Mouse (Mus musculus) fibroblast of lung, adult 2 months (primary cell): Measurements from ENCODE around the gene Gsap.
A peak's percentile ranks its signal among the peaks of the same experiment; 100 is the strongest.
"Not testable (repeated sequence)": the region's sequence is repeated elsewhere in the genome, so short reads cannot be mapped to it uniquely, and the experiment has no call there.

Experiments
- DNase-seq: peaks from one replicate; pipeline ENCODE4 v3.0.0-alpha.2; 2011; ENCODE audit warnings: low read depth

The Gsap gene

GRCm38 (mm10) chr5:21260746-21261145 lies 74.7 kb downstream of the Gsap start:
- DNase-seq = no peak

DNA sequence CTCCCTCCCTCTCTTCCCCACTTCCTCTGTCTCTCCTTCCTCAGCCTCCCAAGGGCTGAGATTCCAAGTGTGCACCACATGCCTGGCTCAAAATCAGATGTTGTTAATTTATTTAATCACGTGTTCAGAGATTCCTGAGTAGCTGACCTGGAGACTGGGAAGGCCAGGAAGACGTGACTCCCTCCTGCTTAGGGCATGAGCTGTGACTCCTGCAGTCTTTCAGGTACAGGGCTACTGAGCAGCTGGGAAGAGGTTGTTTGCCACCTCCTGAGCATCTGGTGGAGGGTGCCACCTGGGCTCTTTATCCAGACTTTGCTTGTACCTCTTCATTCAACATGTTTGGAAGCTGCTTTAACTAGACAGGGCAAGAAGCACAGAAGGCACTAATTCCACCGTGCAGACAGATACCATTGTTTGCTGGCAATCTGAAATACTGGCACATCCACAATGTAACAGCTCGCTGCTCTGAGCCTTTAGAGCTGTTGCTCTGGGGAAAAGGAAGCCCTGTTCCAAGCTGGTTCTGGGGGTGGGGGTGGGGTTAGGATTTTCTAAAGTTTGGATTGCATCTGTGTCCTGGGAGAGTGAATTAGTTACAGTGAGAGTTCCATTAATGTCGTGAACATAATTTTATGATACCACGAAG lies 75.3 kb downstream of the Gsap start:
- no peak for DNase-seq

DNA sequence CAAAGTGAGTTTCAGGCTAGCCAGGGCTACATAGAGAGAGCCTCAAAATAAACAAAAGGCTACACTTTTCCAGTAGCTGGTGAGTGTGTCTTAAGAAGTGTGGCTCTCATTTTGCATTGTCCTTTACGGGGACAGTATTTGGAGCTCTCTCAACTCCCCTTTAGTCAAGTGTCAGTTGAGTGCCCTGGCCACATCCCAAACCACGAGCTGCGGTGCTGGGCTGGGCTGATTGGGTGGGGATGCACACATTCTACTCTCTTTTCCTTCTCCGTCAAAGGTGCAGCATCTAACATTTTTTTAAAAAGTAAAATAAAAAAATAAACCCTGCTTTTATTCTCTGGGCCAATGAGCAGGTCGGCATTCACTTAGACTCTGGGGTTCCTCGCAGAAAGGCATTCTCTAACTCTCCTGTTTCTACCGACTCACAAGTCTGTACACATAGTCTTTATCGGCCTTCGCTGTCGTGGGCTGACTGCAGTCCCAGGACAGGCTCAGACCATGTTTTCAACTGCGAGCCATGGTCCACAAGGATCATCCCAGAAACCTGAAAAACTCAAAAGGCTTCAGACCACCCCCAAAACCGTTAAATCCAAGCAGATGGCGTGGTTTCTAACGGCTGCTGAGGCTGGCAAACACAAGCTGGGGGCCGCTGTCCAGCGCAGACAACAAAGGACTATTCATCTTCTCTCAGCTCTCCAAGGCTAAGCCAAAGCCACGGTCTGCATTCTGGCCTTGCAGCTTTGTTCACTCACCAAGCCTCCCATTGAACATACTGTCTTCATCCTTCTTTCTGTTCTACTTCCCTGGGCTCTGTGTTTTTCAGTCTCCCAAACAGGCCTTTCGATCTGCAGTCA lies 77.4 kb downstream of the Gsap start:
- peak; percentile 61 for DNase-seq

DNA sequence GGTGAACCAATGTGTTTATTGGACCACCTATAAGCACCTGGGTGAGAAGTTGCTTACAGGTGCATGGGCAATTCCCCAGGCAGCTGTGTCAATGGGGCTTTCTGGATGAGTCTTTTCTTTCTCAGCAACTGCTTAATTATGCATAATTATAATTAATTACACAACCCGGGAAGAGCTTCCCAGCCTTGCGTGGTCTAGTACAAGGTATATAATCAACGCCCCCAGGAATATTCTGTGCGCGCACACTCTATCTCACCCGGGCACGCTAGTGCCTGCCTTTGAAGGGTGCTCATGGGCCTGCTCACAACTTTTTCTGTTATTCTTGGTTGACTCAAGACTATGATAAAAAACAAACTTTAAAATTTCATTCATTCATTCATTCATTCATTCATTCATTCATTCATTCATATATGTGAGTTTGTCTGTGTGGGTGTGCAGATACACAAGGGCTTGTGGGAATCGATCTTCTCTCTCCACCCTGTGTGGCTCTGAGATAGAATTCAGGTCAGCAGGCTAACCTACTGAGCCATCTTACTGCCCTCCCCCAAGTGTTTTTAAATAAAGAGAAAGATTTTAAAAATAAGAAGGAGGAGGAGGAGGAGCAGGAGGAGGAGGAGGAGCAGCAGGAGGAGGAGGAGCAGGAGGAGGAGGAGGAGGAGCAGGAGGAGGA lies 78.4 kb downstream of the Gsap start:
- no peak for DNase-seq

DNA sequence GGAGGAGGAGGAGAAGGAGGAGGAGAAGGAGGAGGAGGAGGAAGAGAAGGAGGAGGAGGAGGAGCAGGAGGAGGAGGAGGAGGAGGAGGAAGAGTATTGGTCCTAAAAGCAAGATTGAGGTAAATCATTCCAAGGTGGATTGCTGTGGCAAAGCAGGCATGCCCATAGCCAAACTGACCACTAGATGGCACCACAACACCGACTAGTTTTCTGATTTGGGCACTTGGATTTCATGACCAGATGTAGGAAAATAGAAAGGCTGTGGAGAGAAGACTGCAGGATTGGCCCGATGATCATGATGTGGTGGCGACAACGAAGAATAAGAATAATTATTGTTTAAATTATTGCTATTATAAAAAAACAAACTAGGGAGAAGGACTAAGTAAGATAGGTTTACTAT lies 79.0 kb downstream of the Gsap start:
- DNase-seq = no peak

DNA sequence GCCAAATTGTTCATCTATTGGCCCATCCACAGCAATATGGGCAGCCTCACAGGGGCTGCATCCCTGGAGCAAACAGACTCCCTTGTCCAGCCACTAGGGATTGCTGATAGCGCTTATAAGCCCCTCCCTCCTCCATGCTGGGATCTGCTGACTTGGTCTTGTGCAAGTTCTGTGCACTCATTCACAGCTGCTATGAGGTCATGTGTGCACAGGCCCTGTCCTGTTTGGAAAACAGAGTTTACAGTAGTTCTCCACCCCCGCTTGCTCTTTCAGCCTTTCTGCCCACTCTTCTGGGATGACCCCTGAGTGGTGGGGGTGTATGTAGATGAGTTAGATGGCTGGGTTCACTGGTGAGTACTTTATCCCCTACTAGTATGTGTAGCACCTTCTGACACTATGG lies 81.0 kb downstream of the Gsap start:
- DNase-seq = no peak

DNA sequence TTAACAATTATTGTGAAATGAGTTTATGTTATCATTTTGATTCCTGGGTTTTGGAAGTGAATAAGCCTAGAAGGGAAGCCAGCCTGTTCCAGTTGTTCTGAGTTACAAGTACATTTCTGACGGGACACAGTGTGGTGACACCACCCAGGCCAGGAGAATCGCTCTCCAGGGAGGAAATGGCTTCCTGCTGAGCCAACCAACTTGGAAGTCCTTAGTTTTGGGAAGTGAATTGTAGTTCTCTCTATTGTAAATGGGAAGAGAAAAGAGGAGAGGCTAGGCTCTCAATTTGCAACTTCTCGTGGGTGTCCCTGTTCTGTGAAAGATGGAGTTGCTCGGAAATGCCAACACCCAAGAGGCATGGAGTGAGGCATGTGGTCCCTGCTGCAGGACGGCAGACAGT lies 83.4 kb downstream of the Gsap start:
- no peak for DNase-seq

DNA sequence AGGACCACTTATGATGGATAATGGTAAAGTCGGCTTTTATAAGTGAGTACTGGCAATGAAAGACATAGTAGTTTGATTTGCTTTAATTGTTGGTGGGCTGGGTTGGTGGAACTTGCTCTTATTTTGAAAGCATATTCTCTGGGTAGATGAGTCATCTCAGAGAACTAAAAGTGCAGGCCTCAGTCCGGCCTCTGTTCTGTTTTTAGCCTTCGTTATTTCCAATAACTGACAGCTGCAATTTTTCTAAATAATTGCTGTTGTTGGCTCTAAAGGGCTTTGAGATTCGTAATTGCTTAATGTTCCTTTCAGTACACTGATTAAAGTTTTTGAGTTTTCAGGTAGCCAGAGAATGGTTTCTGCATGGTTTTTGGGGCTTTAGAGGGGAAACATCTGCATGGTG lies 84.7 kb downstream of the Gsap start:
- DNase-seq = no peak

DNA sequence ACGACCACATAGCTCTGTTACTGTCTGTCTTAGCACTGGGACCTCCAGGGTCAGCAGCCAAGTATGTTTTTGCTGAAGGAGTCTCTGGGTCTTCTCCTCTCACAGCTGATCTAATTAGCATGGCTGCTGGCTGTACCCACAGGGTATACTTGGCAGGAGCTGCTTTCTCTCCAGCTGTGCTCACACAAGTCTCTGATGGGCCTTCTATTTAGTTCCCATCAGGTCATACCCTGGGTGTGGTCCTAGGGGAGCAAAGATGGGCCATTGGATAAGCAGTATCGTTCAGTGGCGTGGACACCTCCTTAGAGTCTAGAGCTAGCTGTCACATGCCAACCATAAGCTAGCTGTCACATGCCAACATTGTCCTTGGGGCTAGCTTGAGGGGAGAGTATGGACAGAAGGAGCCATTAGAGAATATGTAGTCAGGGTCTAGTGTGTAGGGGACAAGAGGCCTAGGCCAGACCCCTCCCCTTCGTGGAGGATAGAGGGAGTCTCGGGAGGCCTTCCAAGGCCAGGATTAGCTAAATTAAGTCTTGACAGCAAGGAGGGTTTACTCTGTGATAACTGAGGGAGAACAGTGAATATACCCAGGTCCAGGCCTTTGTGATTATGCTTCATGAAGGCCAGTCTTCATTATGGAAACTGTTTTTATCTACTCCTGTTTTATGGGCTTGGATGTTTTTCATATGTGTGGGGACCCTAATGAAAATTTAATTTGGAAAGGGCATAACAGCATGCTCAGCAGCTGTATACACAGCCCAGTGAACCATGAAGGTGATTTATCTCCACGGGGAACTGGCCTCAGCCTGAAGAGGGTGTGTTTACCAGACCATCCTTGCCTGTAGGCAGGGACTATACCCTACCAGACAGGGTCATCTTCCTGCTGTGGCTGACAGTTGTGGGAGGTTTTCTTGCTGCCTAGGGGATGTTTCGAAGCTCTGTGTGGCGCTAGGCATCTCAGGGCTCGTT lies 85.6 kb downstream of the Gsap start:
- no peak for DNase-seq

- not testable (repeated sequence) for DNase-seq
These were observed 91.6 kb downstream of the Gsap start for GRCm38 (mm10) chr5:21277685-21278084.

DNA sequence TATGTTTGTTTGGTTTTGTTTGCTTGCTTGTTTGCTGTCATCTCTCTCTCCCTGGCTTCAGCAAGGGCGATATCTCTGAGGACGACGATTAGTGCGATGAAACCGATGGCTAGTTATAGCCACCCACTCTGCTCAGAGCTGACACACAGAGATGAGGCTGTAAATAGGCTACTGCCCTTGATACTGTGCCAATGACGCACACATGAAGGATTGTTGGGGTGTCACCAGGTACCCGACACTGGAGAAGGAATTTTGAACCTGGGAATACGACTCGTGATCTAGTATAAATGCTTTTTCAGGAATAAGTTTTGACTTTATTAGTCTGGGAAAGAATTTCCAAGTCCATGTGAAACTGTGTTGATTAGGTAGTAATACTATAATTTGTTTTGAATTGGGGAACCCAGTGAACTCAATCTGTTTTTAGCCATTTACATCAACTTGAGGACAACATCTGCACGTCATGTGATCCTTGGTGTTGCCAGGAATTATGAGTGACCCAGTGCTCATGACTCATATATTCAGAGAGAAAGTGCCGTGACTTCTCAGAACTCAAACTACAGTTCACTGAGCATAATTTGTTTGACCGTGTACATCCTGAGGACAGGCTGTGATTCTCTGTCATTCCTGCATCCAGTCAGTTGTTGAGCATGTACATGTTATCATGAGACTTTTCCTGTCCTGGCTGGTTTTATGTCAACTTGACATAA lies 97.5 kb downstream of the Gsap start:
- DNase-seq = peak; percentile 83

DNA sequence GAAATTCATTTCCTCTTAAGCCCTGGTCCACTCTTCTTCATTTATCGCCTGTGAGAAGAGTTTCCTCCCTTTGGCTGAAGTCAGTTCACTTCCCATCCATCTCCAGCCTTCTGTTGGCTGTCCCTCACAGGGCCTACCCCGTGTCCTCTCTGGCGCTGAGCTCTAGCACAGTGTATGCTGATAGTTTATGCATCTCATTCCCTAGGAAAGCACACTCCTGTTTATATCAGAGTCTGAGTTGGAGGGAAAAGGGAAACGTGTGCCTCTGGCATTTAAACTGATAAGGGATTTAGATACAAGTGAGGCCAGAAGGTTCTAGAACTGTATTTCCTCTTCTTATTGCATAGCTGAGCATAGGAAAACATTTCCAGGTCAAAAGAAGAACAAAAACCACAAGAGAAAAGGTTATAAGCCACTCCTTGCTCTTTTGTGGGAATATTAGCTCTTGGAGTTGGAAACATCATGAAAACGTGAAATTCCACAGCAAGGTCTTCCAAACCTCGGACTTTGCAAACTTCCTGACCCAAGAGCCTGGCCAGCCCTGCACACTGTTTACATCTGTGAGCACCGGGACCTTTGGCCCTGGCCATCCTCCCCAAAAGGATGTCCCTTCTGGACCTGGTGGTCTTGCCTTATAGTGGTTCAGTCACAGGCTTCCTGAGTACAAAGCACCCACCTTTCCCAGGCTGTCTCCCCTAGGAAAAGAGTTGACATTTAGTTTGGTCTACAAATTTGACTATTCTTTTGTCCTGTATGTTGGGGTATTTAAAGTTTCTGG lies 102.8 kb downstream of the Gsap start:
- no peak for DNase-seq

- no peak for DNase-seq
These were observed 104.5 kb downstream of the Gsap start for GRCm38 (mm10) chr5:21290594-21290993.

DNA sequence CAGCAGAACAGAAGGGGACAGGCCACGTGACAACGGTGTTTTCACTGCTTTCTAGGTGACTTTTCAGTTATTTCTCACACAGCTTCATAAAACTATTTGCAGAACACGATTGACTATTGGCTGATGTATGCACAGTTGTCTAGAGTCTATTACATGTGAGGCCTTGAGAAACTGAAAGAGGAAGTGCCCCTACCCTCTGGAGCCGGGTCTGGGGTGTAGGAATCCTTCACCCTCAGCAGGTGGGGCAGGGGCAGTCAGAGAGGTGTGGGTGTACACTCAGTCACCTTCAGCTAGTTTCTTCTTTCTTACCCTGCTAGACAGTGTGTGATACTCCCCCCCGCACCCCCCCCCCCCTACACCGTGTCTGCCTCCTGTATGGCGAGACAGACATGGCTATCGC lies 109.6 kb downstream of the Gsap start:
- DNase-seq = no peak

- no peak for DNase-seq
These were observed 113.2 kb downstream of the Gsap start for GRCm38 (mm10) chr5:21299076-21299755.

- no peak for DNase-seq
These were observed 114.0 kb downstream of the Gsap start for GRCm38 (mm10) chr5:21300058-21300457.

- no peak for DNase-seq
These were observed 115.0 kb downstream of the Gsap start for GRCm38 (mm10) chr5:21301011-21301410.

- no peak for DNase-seq
These were observed 121.1 kb downstream of the Gsap start for GRCm38 (mm10) chr5:21307165-21307564.

- no peak for DNase-seq
These were observed 128.6 kb downstream of the Gsap start for GRCm38 (mm10) chr5:21314696-21315095.

- DNase-seq = no peak
These were observed 134.1 kb downstream of the Gsap start for GRCm38 (mm10) chr5:21320138-21320537.
